ENCODE assay signal across 14 mouse cellular contexts in the genomic region with DNA sequence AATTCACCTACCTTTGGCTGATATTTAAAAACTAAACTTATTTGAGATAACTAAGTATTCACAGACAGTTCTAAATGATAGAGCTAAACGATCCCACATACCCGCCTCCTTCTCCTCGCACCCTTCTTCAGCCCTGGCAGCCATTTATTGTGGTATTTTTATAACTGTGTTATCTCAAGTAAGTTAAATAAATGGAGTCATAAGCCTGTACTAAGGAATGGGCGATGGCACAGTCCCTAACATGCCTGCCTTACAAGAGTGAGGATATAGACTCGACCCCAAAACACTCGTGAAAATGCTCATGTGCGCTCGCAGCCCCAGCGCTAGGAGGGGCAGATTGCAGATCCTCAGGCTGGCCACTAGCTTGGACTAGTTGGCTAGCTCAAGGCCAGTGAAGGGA.
"Had no signal": no experiment of that assay in that cellular context is flagged by ENCODE, and none has a peak within 500 bp of the region (broad histone marks: within the 10 kb centered on the region; RNA-seq: fewer than 3 reads in every experiment).

No protein-coding gene starts in this region.

- H3K9ac ChIP-seq: liver, embryonic 15.5 days; neural tube, embryonic 15.5 days had no signal

- H3K27ac ChIP-seq: liver, embryonic 15.5 days; midbrain, embryonic 10.5 days; neural tube, embryonic 15.5 days had no signal

- DNase-seq: kidney, adult 18-20 months; kidney, postnatal 10 days; kidney, postnatal 4 days; left cerebral cortex, postnatal 4 days; lung, adult 2 months; lung, postnatal 36 days; midbrain, embryonic 14.5 days; thymus, postnatal 14 days had no signal

- H3K4me3 ChIP-seq: liver, embryonic 15.5 days; midbrain, embryonic 10.5 days; myocyte; neural tube, embryonic 15.5 days had no signal

- H3K36me3 ChIP-seq: liver, embryonic 15.5 days; midbrain, embryonic 10.5 days; neural tube, embryonic 15.5 days had no signal

- H3K27me3 ChIP-seq: liver, embryonic 15.5 days; neural tube, embryonic 15.5 days had no signal

- H3K9me3 ChIP-seq: liver, embryonic 15.5 days; midbrain, embryonic 10.5 days; neural tube, embryonic 15.5 days had no signal

- H3K4me1 ChIP-seq: liver, embryonic 15.5 days; midbrain, embryonic 10.5 days; neural tube, embryonic 15.5 days had no signal

- ATAC-seq: lung, postnatal 0 days had no signal

- H3K4me2 ChIP-seq: liver, embryonic 11.5 days; liver, embryonic 15.5 days; neural tube, embryonic 15.5 days had no signal
